Mouse (Mus musculus) heart, postnatal 0 days (tissue): ENCODE measurements around the gene Ints12. TPM values are rescaled to one million over a fixed set of nuclear protein-coding genes. Genes with fewer than 3 reads are reported as not detected.

ENCODE experiments used
- ATAC-seq: fragments of 200-750 bp; cut with Nextera tagmentation; 2 replicates; pipeline ENCODE4 v1.8.0; 2017; ENCODE audit warnings: low read depth, moderate number of reproducible peaks, moderate library complexity; ENCODE audit not compliant: insufficient read depth
- DNase-seq: peaks from one replicate; pipeline ENCODE4 v3.0.0-alpha.2; 2016; ENCODE audit warnings: low spot score
- H3K27ac ChIP-seq: fragments of 300-500 bp; sonication (generic); 2 replicates; pipeline ENCODE4 v1.5.1; 2014; ENCODE audit warnings: low read depth, mild to moderate bottlenecking
- H3K27me3 ChIP-seq: fragments of 300-500 bp; sonication (generic); 2 replicates; pipeline ENCODE4 v1.6.1; 2014; ENCODE audit warnings: low read length, mixed read lengths; ENCODE audit not compliant: control insufficient read depth, insufficient read depth
- H3K36me3 ChIP-seq: fragments of 300-500 bp; sonication (generic); replicated peaks from 2 replicates; pipeline ENCODE4 v1.6.1; 2014; ENCODE audit warnings: low read length, mixed read lengths; ENCODE audit not compliant: control insufficient read depth, insufficient read depth
- H3K4me1 ChIP-seq: fragments of 300-500 bp; sonication (generic); 2 replicates; pipeline ENCODE4 v1.6.1; 2014; ENCODE audit warnings: antibody characterized with exemption; ENCODE audit not compliant: control insufficient read depth, insufficient read depth
- H3K4me2 ChIP-seq: fragments of 300-500 bp; sonication (generic); 2 replicates; pipeline ENCODE4 v1.6.1; 2014; ENCODE audit warnings: low read depth, mild to moderate bottlenecking, low read length, moderate library complexity
- H3K4me3 ChIP-seq: fragments of 300-500 bp; sonication (generic); 2 replicates; pipeline ENCODE4 v1.5.1; 2014; ENCODE audit warnings: low read depth, low read length
- H3K9ac ChIP-seq: fragments of 300-500 bp; sonication (generic); replicated peaks from 2 replicates; pipeline ENCODE4 v1.6.1; 2014; ENCODE audit warnings: low read depth, low read length, mixed read lengths
- H3K9me3 ChIP-seq: fragments of 300-500 bp; sonication (generic); replicated peaks from 2 replicates; pipeline ENCODE4 v1.6.1; 2016; ENCODE audit warnings: low read length; ENCODE audit not compliant: control insufficient read depth
- CTCF ChIP-seq: IDR thresholded peaks from 2 replicates; pipeline ENCODE4 v1.5.1; 2016; ENCODE audit warnings: antibody characterized with exemption, control low read depth, low read depth
- EP300 ChIP-seq: IDR thresholded peaks from 2 replicates; pipeline ENCODE4 v1.6.1; 2016; ENCODE audit warnings: antibody characterized with exemption, low read depth
- WGBS: fragments of 180-500 bp; shearing (Covaris S2); extraction: QIAGEN DNeasy Blood & Tissue Kit; methylation state at CpG from one replicate; pipeline ENCODE4 v1.1.7; 2014; 5-methylcytosine and 5-hydroxymethylcytosine counted together
- polyA plus RNA-seq: library from polyadenylated mRNA; unstranded; fragments of >200 nt; fragmentation: Nextera tagmentation; extraction: Ambion mirVana; gene quantifications from 2 replicates; pipeline ENCODE4 v1.2.1, GENCODE M21; 2015
- total RNA-seq: library from RNA; depleted of rRNA; stranded (reverse); fragments of >200 nt; gene quantifications from 2 replicates; pipeline ENCODE4 v1.2.3, GENCODE M21; 2014; ENCODE audit warnings: low replicate concordance

Gene Ints12
- total and polyA plus RNA-seq, 2 experiments from 2014 or later, result 6.5 to 10.1 TPM

DNA sequence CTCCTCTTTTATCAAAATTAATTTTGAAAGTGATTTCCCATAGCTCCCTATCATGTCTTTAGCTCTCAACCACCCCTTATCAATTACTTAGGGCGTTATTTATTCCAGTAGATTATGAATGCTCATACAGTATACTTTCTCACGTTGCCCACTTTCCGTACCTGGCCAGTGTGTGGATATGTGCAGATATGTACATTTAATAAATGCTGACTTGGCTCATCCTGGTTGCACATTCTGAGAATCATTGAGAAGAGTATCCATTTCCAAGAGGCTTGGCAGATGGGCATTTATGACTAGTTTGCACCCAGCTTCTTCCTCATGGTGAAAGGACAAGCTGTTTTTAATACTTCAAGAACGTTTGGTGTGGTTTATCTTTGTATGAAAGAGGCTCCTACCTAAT is 18.2 kb downstream of the Ints12 start:
- no peak for ATAC-seq
- Histone ChIP-seq H3K27ac (no peak overlapping the region), H3K4me3 (no peak overlapping the region), H3K9me3 (no peaks in the 10 kb centered on the region), H3K4me2 (no peak overlapping the region), H3K4me1 (no peaks in the 10 kb centered on the region), H3K9ac (no peak overlapping the region), H3K27me3 (no peaks in the 10 kb centered on the region), H3K36me3 (peaks cover 39% of the 10 kb centered on the region)
- DNase-seq, result no peak
- no peak for TF ChIP-seq EP300
- no peak for TF ChIP-seq CTCF
- whole genome bisulfite sequencing, result 84% methylated on average over 4 of the region's 4 CpGs

DNA sequence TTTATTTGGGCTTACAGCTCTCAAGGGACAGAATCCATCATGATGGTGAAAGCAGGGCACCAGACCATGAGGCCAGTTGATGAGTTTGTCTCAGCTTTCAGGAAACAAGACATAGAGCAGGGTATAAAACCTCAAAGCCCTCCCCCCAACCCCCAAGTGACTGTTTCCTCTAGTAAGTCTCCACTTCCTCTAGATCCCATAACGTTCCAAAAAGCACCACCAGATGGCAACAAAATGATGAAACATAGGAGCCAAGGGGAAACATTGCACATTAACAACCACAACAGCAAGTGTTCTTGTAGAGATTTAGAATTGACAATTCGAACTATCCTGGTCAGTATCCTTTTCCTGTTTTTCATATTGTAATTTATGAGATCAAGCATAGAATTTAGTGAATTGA is 20.1 kb downstream of the Ints12 start:
- H3K36me3 ChIP-seq, result peaks cover 26% of the 10 kb centered on the region
- no peak overlapping the region for H3K9ac ChIP-seq
- H3K4me3 ChIP-seq, result no peak overlapping the region
- no peak overlapping the region for H3K4me2 ChIP-seq
- DNase-seq, result no peak
- H3K9me3 ChIP-seq, result no peaks in the 10 kb centered on the region
- WGBS, result 19% methylated on average over 2 of the region's 2 CpGs
- no peak overlapping the region for H3K27ac ChIP-seq
- no peaks in the 10 kb centered on the region for H3K27me3 ChIP-seq
- H3K4me1 ChIP-seq, result no peaks in the 10 kb centered on the region
- no peak for ATAC-seq
- peak; percentile 62 for TF ChIP-seq CTCF
- TF ChIP-seq EP300, result no peak

GRCm38 (mm10) chr3:133113281-133113680 is 21.6 kb downstream of the Ints12 start:
- no peak for TF ChIP-seq CTCF
- TF ChIP-seq EP300, result no peak
- H3K4me3 ChIP-seq, result no peak overlapping the region
- ATAC-seq (no peak), DNase-seq (no peak)
- 35% methylated on average over 1 of the region's 1 CpGs for WGBS
- no peak overlapping the region for H3K4me2 ChIP-seq
- H3K27me3 ChIP-seq, result no peaks in the 10 kb centered on the region
- H3K27ac ChIP-seq, result no peak overlapping the region
- H3K9me3 ChIP-seq, result no peaks in the 10 kb centered on the region
- H3K9ac ChIP-seq, result no peak overlapping the region
- peaks cover 13% of the 10 kb centered on the region for H3K36me3 ChIP-seq
- H3K4me1 ChIP-seq, result no peaks in the 10 kb centered on the region

- H3K27me3 ChIP-seq, result no peaks in the 10 kb centered on the region
- no peaks in the 10 kb centered on the region for H3K9me3 ChIP-seq
- WGBS, result 86% methylated on average over 5 of the region's 5 CpGs
- no peaks in the 10 kb centered on the region for H3K36me3 ChIP-seq
- no peak overlapping the region for H3K9ac ChIP-seq
- DNase-seq (no peak), ATAC-seq (no peak)
- TF ChIP-seq EP300 (no peak), CTCF (no peak)
- H3K4me2 ChIP-seq, result no peak overlapping the region
- H3K4me1 ChIP-seq, result no peaks in the 10 kb centered on the region
- no peak overlapping the region for H3K27ac ChIP-seq
- H3K4me3 ChIP-seq, result no peak overlapping the region
These were observed 39.7 kb downstream of the Ints12 start for GRCm38 (mm10) chr3:133131372-133131771.

- Histone ChIP-seq H3K36me3 (no peaks in the 10 kb centered on the region), H3K4me2 (no peak overlapping the region), H3K9me3 (no peaks in the 10 kb centered on the region), H3K27ac (no peak overlapping the region), H3K4me1 (no peaks in the 10 kb centered on the region), H3K9ac (no peak overlapping the region), H3K4me3 (no peak overlapping the region), H3K27me3 (no peaks in the 10 kb centered on the region)
- DNase-seq, result no peak
- no peak for ATAC-seq
- WGBS, result 67% methylated on average over 8 of the region's 8 CpGs
- no peak for TF ChIP-seq CTCF
- no peak for TF ChIP-seq EP300
These were observed 41.0 kb downstream of the Ints12 start for GRCm38 (mm10) chr3:133132611-133133010.

GRCm38 (mm10) chr3:133141877-133142276 is 50.2 kb downstream of the Ints12 start:
- ATAC-seq, result no peak
- H3K4me1 ChIP-seq, result no peaks in the 10 kb centered on the region
- no peaks in the 10 kb centered on the region for H3K9me3 ChIP-seq
- no peak overlapping the region for H3K4me3 ChIP-seq
- no peak overlapping the region for H3K27ac ChIP-seq
- H3K4me2 ChIP-seq, result no peak overlapping the region
- H3K36me3 ChIP-seq, result no peaks in the 10 kb centered on the region
- H3K9ac ChIP-seq, result no peak overlapping the region
- DNase-seq, result no peak
- WGBS, result 78% methylated on average over 6 of the region's 6 CpGs
- H3K27me3 ChIP-seq, result no peaks in the 10 kb centered on the region
- TF ChIP-seq CTCF, result no peak
- no peak for TF ChIP-seq EP300
